Mouse (Mus musculus) liver, postnatal 0 days (tissue): ENCODE measurements around the gene Cit.

Experiments used
- CTCF ChIP-seq: sonication (generic); IDR thresholded peaks from 2 replicates; pipeline ENCODE4 v1.5.1; 2016; ENCODE audit warnings: antibody characterized with exemption, low read depth
- EP300 ChIP-seq: IDR thresholded peaks from 2 replicates; pipeline ENCODE4 v1.6.1; 2016; ENCODE audit warnings: antibody characterized with exemption, low read depth, mild to moderate bottlenecking

- TF ChIP-seq CTCF = no peak
- no peak for TF ChIP-seq EP300
These were observed 76.9 kb downstream of the Cit start for GRCm38 (mm10) chr5:115921990-115922389.
